Mouse (Mus musculus) ES-Bruce4 (cell line): ENCODE measurements around the gene Six4. TPM values are rescaled to one million over a fixed set of nuclear protein-coding genes. Genes with fewer than 3 reads are reported as not detected.

ENCODE experiments used
- H3K27ac ChIP-seq: 2 replicates; pipeline ENCODE4 v1.5.1; 2012; ENCODE audit warnings: low read length, inconsistent platforms; ENCODE audit not compliant: insufficient read depth
- H3K27me3 ChIP-seq: 2 replicates; pipeline ENCODE4 v1.6.1; 2012; ENCODE audit warnings: mild to moderate bottlenecking, low read length, inconsistent platforms; ENCODE audit not compliant: control insufficient read depth, poor library complexity, insufficient read depth, severe bottlenecking
- H3K36me3 ChIP-seq: 2 replicates; pipeline ENCODE4 v1.6.1; 2012; ENCODE audit warnings: inconsistent platforms, mild to moderate bottlenecking, low read length, moderate library complexity; ENCODE audit not compliant: control insufficient read depth, poor library complexity, insufficient read depth, severe bottlenecking
- H3K4me1 ChIP-seq: one replicate; pipeline ENCODE4 v1.8.1; 2011; ENCODE audit warnings: low read length; ENCODE audit not compliant: control insufficient read depth, insufficient read depth
- H3K4me3 ChIP-seq: 2 replicates; pipeline ENCODE4 v1.5.1; 2011; ENCODE audit warnings: low read depth, mild to moderate bottlenecking, low read length
- H3K9ac ChIP-seq: 2 replicates; pipeline ENCODE4 v1.6.1; 2012; ENCODE audit warnings: low read depth, mild to moderate bottlenecking, inconsistent platforms; ENCODE audit not compliant: poor library complexity, severe bottlenecking
- H3K9me3 ChIP-seq: replicated peaks from 2 replicates; pipeline ENCODE4 v1.6.1; 2012; ENCODE audit warnings: mild to moderate bottlenecking, low read length, inconsistent platforms; ENCODE audit not compliant: control insufficient read depth, poor library complexity, insufficient read depth, severe bottlenecking
- CTCF ChIP-seq: IDR thresholded peaks from one replicate; pipeline ENCODE4 v1.8.1; 2011; ENCODE audit warnings: low read depth, low read length
- EP300 ChIP-seq: IDR thresholded peaks from 2 replicates; pipeline ENCODE4 v1.6.1; 2011; ENCODE audit warnings: low read depth, low read length; ENCODE audit not compliant: insufficient read depth
- POLR2A ChIP-seq: IDR thresholded peaks from one replicate; pipeline ENCODE4 v1.8.1; 2011; ENCODE audit warnings: low read length; ENCODE audit not compliant: insufficient read depth
- polyA plus RNA-seq: library from polyadenylated mRNA; stranded (reverse); fragments of >200 nt; gene quantifications from 2 replicates; pipeline ENCODE4 v1.2.4, GENCODE M21; 2011; ENCODE audit warnings: low read depth; ENCODE audit not compliant: missing spikeins, insufficient read depth, insufficient read length

Six4 gene
- polyA plus RNA-seq, 1 experiment = 47.0 TPM

GRCm38 (mm10) chr12:73140732-73141131, 27.5 kb upstream of the Six4 start:
- no peaks in the 10 kb centered on the region for H3K36me3 ChIP-seq
- no peaks in the 10 kb centered on the region for H3K9me3 ChIP-seq
- H3K4me1 ChIP-seq = no peaks in the 10 kb centered on the region
- H3K9ac ChIP-seq = no peak overlapping the region
- no peak overlapping the region for H3K4me3 ChIP-seq
- no peaks in the 10 kb centered on the region for H3K27me3 ChIP-seq
- TF ChIP-seq POLR2A (no peak), CTCF (no peak), EP300 (no peak)
- H3K27ac ChIP-seq = no peak overlapping the region

- no peaks in the 10 kb centered on the region for H3K27me3 ChIP-seq
- no peaks in the 10 kb centered on the region for H3K9me3 ChIP-seq
- no peaks in the 10 kb centered on the region for H3K36me3 ChIP-seq
- no peak overlapping the region for H3K9ac ChIP-seq
- no peaks in the 10 kb centered on the region for H3K4me1 ChIP-seq
- no peak for TF ChIP-seq EP300
- no peak for TF ChIP-seq POLR2A
- no peak for TF ChIP-seq CTCF
- no peak overlapping the region for H3K4me3 ChIP-seq
- no peak overlapping the region for H3K27ac ChIP-seq
These were observed 12.0 kb upstream of the Six4 start for GRCm38 (mm10) chr12:73125250-73125649.

DNA sequence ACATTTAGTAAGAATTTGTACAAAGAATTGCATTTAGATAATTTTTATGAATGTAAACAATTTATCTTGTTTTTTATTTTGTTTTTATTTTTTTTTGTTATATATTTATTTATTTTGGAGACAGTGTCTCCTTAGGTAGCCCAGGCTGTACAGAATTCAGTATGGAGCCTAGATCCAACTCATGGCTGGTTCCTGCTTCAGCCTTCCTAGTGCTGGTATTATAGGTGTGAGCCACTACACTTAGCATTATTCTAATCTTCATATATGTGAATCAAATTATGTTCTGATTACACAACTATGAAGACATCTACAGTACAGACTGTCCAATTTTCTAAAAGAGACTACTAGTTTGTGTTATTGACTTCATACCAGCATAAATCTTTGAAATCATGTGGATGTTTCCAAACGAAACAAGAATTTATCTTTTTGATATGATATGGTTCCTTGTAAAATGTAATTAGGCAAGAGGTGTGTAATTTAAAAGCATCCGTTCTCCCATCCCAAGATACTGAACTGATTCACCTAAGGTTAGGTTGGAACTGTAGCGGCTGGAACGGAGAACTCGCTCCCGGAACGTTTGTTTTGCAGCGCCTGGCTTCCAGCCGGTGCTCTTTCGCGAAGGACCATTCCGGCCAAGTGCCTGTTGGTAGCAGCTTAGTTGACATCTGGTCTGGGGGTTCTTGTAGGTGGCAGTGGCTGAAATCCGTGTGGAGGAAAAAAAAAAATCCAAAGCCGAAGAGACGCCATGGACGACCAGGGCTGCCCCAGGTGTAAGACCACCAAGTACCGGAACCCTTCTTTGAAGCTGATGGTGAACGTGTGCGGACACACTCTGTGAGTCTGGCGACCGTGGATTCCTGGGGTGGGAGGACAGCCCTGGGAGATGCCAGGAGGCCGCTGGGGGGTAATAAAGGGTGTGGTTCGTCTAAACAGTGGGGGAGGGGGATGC, 10.1 kb upstream of the Six4 start, which contains the start of gene Mnat1:
TSS of gene Mnat1 (plus strand) at position 625 of the 949 bp plus-strand sequence.
- peak within 1 kb of the TSS; percentile 44; the same call in 1 of the 2 replicates for H3K27ac ChIP-seq
- TF ChIP-seq CTCF (no peak), POLR2A (peak; percentile 74), EP300 (peak; percentile 66)

DNA sequence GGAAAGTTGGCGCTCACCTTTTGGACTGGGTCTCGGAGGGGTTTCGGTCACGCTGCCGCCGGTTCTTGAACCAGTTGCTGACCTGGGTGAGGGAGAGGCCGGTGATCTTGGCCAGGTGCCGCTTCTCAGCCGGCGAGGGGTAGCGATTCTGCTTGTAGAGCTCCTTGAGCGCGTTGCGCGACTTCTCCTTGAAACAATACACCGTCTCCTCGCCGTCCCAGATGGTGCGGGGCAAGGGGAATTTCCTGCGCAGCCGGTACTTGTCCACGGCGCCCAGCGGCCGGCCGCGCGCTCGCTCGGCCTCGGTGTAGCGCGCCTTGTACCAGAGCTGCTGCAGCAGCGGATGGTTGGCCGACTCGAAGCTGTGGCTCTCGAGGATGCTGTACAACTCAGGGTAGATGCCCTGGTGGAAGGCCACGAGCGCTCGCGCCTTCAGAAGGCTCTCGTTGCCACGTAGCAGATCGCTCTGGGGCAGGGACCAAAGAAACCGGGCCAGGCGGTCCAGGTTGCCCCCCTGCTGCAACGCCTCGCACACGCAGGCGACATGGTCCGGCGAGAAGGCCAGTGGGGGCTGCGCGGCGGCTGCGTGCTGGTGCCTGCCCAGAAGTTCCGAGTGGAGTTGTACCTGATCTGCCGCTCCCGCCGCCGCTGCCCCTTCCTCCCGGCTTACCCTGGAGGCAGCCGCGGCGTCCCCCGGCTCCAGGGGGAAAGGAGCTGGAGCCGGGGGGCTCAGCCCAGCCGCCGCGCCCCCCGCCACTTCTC, 749 bp downstream of the Six4 start:
- H3K9me3 ChIP-seq = no peaks in the 10 kb centered on the region
- H3K27me3 ChIP-seq = no peaks in the 10 kb centered on the region
- H3K4me1 ChIP-seq = peaks cover 6% of the 10 kb centered on the region
- H3K4me3 ChIP-seq = peak overlapping the region; percentile 79
- H3K9ac ChIP-seq = peak overlapping the region; percentile 84
- peaks cover 22% of the 10 kb centered on the region for H3K36me3 ChIP-seq
- peak overlapping the region; percentile 93 for H3K27ac ChIP-seq
- no peak for TF ChIP-seq POLR2A
- no peak for TF ChIP-seq CTCF
- TF ChIP-seq EP300 = no peak

More for the DNA sequence above, 10.1 kb upstream of the Six4 start, which contains the start of gene Mnat1:
- Histone ChIP-seq H3K27me3 (no peaks in the 10 kb centered on the region), H3K36me3 (no peaks in the 10 kb centered on the region), H3K9ac (peak within 1 kb of the TSS; percentile 29), H3K4me3 (peak within 1 kb of the TSS; percentile 90), H3K9me3 (no peaks in the 10 kb centered on the region), H3K4me1 (no peaks in the 10 kb centered on the region)

DNA sequence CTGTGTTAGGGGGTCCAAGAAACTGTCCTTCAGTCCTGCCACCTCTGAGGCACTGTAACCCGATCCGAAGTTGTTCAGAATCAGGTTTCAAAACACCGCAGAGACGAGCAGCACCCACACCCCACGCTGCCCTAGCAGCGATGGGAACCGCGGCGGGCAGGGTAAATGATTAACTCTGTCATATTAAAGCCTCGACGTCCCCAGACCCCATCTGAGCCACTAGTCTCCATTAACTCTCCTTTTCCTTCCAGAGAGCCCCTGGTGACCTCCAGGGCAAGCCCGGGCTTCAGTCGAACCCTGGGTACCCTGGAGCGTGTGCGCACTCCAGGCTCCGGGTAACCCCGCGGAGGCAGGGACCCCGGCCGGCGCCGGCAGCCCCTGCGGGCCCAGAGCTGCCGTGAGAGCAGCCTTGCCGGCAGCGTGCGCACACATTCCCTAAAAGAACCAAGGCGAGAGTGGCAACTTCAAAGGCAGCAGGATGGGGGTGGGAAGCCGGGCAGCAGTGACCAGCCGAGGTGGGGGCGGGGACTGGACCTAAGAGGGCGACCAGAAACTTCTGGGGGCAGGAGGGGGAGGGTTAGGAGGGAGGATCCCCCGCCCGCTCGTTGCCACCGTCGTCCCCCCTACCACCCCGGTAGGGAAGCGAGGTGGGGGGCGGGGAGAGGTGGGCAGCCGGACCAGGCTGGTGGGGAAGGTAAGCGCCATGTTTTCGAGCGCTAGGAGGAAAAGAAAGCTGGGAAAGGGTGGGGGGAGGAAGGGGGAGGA, 1.5 kb downstream of the Six4 start:
- Histone ChIP-seq H3K27ac (no peak overlapping the region), H3K4me1 (peaks cover 6% of the 10 kb centered on the region), H3K9ac (peak overlapping the region; percentile 84)

More for the DNA sequence above, 1.5 kb downstream of the Six4 start:
- Histone ChIP-seq H3K4me3 (peak overlapping the region; percentile 79), H3K36me3 (peaks cover 30% of the 10 kb centered on the region), H3K27me3 (no peaks in the 10 kb centered on the region), H3K9me3 (no peaks in the 10 kb centered on the region)
- TF ChIP-seq CTCF = no peak
- TF ChIP-seq EP300 = no peak
- no peak for TF ChIP-seq POLR2A
